Mouse (Mus musculus): Measurements from ENCODE around the gene Hist1h2ad. TPM values are rescaled to one million over a fixed set of nuclear protein-coding genes. Genes with fewer than 3 reads are reported as not detected.
"Not testable (repeated sequence)": the region's sequence is repeated elsewhere in the genome, so short reads cannot be mapped to it uniquely, and the experiment has no call there.

Hist1h2ad gene
- polyA plus RNA-seq, 1 experiment from 2014 or later, result 0.90 TPM

GRCm38 (mm10) chr13:23551146-23551834 is 22.9 kb upstream of the Hist1h2ad start, which contains the start of gene Hist1h4f:
Gene Hist1h4f (minus strand): TSS chr13:23551648.
- peak; percentile 77 for ATAC-seq (ENCODE audit: insufficient read depth, low FRiP score, low TSS enrichment)
- H3K9me3 ChIP-seq (ENCODE audit: control insufficient read depth, low read length); H3K27me3 ChIP-seq (ENCODE audit: control insufficient read depth, insufficient read depth, low read length); H3K4me1 ChIP-seq (ENCODE audit: control insufficient read depth, insufficient read depth, low read length); H3K36me3 ChIP-seq (ENCODE audit: control insufficient read depth, insufficient read depth, low read length): not testable (repeated sequence)
- peak within 1 kb of the TSS; percentile 63 for H3K9ac ChIP-seq (ENCODE audit: low read length)
- H3K4me3 ChIP-seq (ENCODE audit: low read depth, low read length), result peak within 1 kb of the TSS; percentile 40
- H3K4me2 ChIP-seq (ENCODE audit: low read depth), result peak within 1 kb of the TSS; percentile 57
- under 1% methylated on average over 47 of the region's 47 CpGs for WGBS
- peak within 1 kb of the TSS; percentile 85 for H3K27ac ChIP-seq (ENCODE audit: low read depth, low read length)
- peak; percentile 91 for DNase-seq (ENCODE audit: low spot score)

DNA sequence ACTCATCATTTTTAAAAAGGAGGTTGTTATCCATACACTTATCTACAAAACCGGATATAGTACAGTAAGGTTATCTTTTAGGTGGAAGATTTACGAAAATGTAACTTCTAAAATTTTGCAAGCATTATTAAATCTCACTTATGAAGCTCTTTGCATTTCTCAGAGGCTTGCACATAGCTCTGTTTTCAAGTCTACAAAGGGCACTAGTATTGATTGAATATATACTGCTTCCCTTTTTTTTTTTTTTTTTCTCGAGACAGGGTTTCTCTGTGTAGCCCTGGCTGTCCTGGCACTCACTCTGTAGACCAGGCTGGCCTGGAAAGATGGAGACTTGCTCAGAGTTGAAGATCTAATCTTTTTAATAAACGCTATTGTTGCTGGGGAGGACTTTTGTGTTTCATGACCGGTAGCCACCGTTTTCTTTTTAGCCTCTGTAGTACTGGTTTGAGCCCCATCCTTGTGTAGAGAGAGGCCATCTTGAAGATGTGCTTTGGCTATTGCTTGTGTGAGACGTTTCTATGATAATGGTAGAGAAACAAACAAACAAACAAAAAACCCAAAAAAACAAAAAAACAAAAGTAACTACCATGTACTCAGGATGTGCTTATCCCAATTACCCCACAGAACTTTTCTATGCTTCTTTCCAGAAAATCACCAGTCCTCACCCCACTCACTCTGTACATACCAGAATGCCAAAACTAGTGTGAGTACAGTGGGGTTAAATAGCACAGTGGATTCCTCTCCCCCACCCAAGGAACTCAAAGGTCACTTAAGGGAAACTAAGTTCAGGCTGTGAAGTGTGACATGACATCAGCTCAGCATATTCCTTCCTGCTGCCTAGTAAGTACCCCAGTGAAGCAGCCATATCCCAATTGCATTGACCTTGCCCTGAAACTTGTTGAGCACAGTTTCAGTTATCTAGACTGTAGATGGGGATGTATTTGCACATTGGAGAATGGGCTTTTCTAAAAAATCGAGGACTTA is 22.0 kb upstream of the Hist1h2ad start:
- WGBS, result 56% methylated on average over 8 of the region's 8 CpGs
- H3K27me3 ChIP-seq (ENCODE audit: control insufficient read depth, insufficient read depth, low read length), result no peaks in the 10 kb centered on the region
- no peaks in the 10 kb centered on the region for H3K9me3 ChIP-seq (ENCODE audit: control insufficient read depth, low read length)
- H3K9ac ChIP-seq (ENCODE audit: low read length), result peak overlapping the region; percentile 63
- peak overlapping the region; percentile 57 for H3K4me2 ChIP-seq (ENCODE audit: low read depth)
- peaks cover 3% of the 10 kb centered on the region; the same call in 1 of the 2 replicates for H3K4me1 ChIP-seq (ENCODE audit: control insufficient read depth, insufficient read depth, low read length)
- H3K27ac ChIP-seq (ENCODE audit: low read depth, low read length), result peak overlapping the region; percentile 85
- no peak for ATAC-seq (ENCODE audit: insufficient read depth, low FRiP score, low TSS enrichment)
- H3K36me3 ChIP-seq (ENCODE audit: control insufficient read depth, insufficient read depth, low read length), result no peaks in the 10 kb centered on the region
- H3K4me3 ChIP-seq (ENCODE audit: low read depth, low read length), result peak overlapping the region; percentile 40
- no peak for DNase-seq (ENCODE audit: low spot score)

DNA sequence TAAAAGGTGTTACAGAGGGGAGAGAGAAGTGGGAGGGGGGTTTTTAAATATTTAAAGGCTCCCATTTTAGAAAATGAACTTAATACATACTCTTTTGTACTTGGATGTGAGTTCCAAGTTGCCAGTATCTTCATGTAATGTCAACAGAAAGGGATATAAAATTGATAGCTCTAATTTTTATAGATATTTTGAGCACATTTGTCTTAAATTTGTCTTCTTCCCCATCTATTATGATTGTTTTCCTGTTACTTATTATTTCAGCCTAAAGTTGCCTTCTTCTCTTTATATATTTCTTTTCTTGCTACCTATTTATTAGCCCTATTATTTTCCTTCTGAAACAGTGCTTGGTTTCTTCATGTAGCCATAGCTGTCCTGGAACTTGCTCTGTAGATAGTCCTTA is 21.2 kb upstream of the Hist1h2ad start, which contains the start of gene Hist1h1d:
Hist1h1d (plus strand) TSS at position 301 of the 400 bp plus-strand sequence.
- peak within 1 kb of the TSS; percentile 57; the same call in 1 of the 2 replicates for H3K4me2 ChIP-seq (ENCODE audit: low read depth)
- H3K27ac ChIP-seq (ENCODE audit: low read depth, low read length), result peak within 1 kb of the TSS; percentile 85

DNA sequence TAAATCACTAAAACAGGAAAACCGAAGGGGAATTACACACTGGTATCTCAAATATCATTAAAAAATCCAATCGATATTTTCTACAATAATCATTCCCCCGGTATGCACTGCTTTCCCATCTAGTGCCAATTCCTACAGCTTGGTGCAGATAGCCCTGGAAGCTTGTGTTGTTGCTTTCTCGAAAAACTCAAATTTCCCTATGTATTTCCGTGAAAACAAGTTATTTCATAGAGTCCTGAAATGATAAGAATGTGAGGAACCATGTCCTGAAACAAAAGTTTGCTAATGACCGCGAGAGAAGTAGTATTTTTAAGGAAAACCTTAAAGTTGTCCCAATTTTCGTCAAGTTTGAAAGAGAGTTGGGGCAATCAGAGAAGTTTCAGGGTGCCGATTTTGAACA is 19.8 kb upstream of the Hist1h2ad start:
- Histone ChIP-seq H3K4me1 (ENCODE audit: control insufficient read depth, insufficient read depth, low read length) (peaks cover 3% of the 10 kb centered on the region; the same call in 1 of the 2 replicates), H3K9ac (ENCODE audit: low read length) (peak overlapping the region; percentile 75), H3K4me2 (ENCODE audit: low read depth) (peak overlapping the region; percentile 95), H3K36me3 (ENCODE audit: control insufficient read depth, insufficient read depth, low read length) (no peaks in the 10 kb centered on the region), H3K4me3 (ENCODE audit: low read depth, low read length) (peak overlapping the region; percentile 60), H3K9me3 (ENCODE audit: control insufficient read depth, low read length) (no peaks in the 10 kb centered on the region), H3K27me3 (ENCODE audit: control insufficient read depth, insufficient read depth, low read length) (no peaks in the 10 kb centered on the region), H3K27ac (ENCODE audit: low read depth, low read length) (peak overlapping the region; percentile 98)
- peak; percentile 10 for DNase-seq (ENCODE audit: low spot score)
- no peak for ATAC-seq (ENCODE audit: insufficient read depth, low FRiP score, low TSS enrichment)
- 25% methylated on average over 9 of the region's 9 CpGs for WGBS

More for the DNA sequence above, 21.2 kb upstream of the Hist1h2ad start, which contains the start of gene Hist1h1d:
- H3K9ac ChIP-seq (ENCODE audit: low read length), result no peak within 1 kb of the TSS; the same call in none of the 2 replicates
- peaks cover 3% of the 10 kb centered on the region; the same call in 1 of the 2 replicates for H3K4me1 ChIP-seq (ENCODE audit: control insufficient read depth, insufficient read depth, low read length)
- no peak within 1 kb of the TSS for H3K4me3 ChIP-seq (ENCODE audit: low read depth, low read length)
- no peaks in the 10 kb centered on the region for H3K36me3 ChIP-seq (ENCODE audit: control insufficient read depth, insufficient read depth, low read length)
- DNase-seq (ENCODE audit: low spot score), result no peak
- H3K9me3 ChIP-seq (ENCODE audit: control insufficient read depth, low read length), result no peaks in the 10 kb centered on the region
- no peak for ATAC-seq (ENCODE audit: insufficient read depth, low FRiP score, low TSS enrichment)
- no peaks in the 10 kb centered on the region for H3K27me3 ChIP-seq (ENCODE audit: control insufficient read depth, insufficient read depth, low read length)

GRCm38 (mm10) chr13:23554925-23555838 is 19.0 kb upstream of the Hist1h2ad start:
- H3K27ac ChIP-seq (ENCODE audit: low read depth, low read length), result peak overlapping the region; percentile 98
- DNase-seq (ENCODE audit: low spot score) (peak; percentile 87), ATAC-seq (ENCODE audit: insufficient read depth, low FRiP score, low TSS enrichment) (peak; percentile 84)
- under 1% methylated on average over 46 of the region's 54 CpGs for WGBS
- H3K9ac ChIP-seq (ENCODE audit: low read length), result peak overlapping the region; percentile 75
- no peaks in the 10 kb centered on the region for H3K36me3 ChIP-seq (ENCODE audit: control insufficient read depth, insufficient read depth, low read length)
- H3K4me3 ChIP-seq (ENCODE audit: low read depth, low read length), result peak overlapping the region; percentile 60
- H3K9me3 ChIP-seq (ENCODE audit: control insufficient read depth, low read length), result no peaks in the 10 kb centered on the region
- peak overlapping the region; percentile 95 for H3K4me2 ChIP-seq (ENCODE audit: low read depth)
- H3K27me3 ChIP-seq (ENCODE audit: control insufficient read depth, insufficient read depth, low read length), result no peaks in the 10 kb centered on the region
- peaks cover 3% of the 10 kb centered on the region; the same call in 1 of the 2 replicates for H3K4me1 ChIP-seq (ENCODE audit: control insufficient read depth, insufficient read depth, low read length)

GRCm38 (mm10) chr13:23555839-23556416 is 18.3 kb upstream of the Hist1h2ad start:
- Histone ChIP-seq H3K9ac (ENCODE audit: low read length) (peak overlapping the region; percentile 75), H3K9me3 (ENCODE audit: control insufficient read depth, low read length) (no peaks in the 10 kb centered on the region), H3K4me1 (ENCODE audit: control insufficient read depth, insufficient read depth, low read length) (no peaks in the 10 kb centered on the region; the same call in 1 of the 2 replicates), H3K36me3 (ENCODE audit: control insufficient read depth, insufficient read depth, low read length) (no peaks in the 10 kb centered on the region), H3K4me2 (ENCODE audit: low read depth) (peak overlapping the region; percentile 95), H3K4me3 (ENCODE audit: low read depth, low read length) (peak overlapping the region; percentile 60), H3K27ac (ENCODE audit: low read depth, low read length) (peak overlapping the region; percentile 98), H3K27me3 (ENCODE audit: control insufficient read depth, insufficient read depth, low read length) (no peaks in the 10 kb centered on the region)
- peak; percentile 70 for ATAC-seq (ENCODE audit: insufficient read depth, low FRiP score, low TSS enrichment)
- under 1% methylated on average over 18 of the region's 18 CpGs for WGBS
- DNase-seq (ENCODE audit: low spot score), result peak; percentile 77

DNA sequence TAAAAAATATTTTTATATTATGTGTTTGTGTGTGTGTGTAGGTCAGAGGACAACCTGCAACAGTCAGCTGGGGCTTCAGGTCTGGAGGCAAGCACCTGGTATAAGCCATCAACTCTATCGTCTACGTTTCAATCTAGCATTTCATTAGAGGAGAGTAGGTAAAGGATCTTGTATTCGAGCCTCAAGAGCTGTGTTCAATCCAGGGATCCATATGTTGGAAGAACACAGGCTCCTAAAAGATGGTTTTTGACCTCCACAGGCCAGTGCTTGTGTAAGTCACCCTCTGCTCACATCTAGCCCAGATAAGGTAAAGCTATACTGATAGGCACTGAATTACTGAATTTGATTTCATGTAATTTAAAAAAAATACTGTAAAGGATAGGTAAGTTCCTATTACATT is 17.3 kb upstream of the Hist1h2ad start:
- no peaks in the 10 kb centered on the region for H3K36me3 ChIP-seq (ENCODE audit: control insufficient read depth, insufficient read depth, low read length)
- peak overlapping the region; percentile 14; the same call in 1 of the 2 replicates for H3K4me2 ChIP-seq (ENCODE audit: low read depth)
- no peaks in the 10 kb centered on the region for H3K9me3 ChIP-seq (ENCODE audit: control insufficient read depth, low read length)
- H3K9ac ChIP-seq (ENCODE audit: low read length), result no peak overlapping the region
- H3K4me3 ChIP-seq (ENCODE audit: low read depth, low read length), result peak overlapping the region; percentile 60; the same call in 1 of the 2 replicates
- WGBS, result 86% methylated on average over 3 of the region's 3 CpGs
- H3K27ac ChIP-seq (ENCODE audit: low read depth, low read length), result no peak overlapping the region
- no peaks in the 10 kb centered on the region for H3K27me3 ChIP-seq (ENCODE audit: control insufficient read depth, insufficient read depth, low read length)
- H3K4me1 ChIP-seq (ENCODE audit: control insufficient read depth, insufficient read depth, low read length), result no peaks in the 10 kb centered on the region; the same call in 1 of the 2 replicates
- no peak for ATAC-seq (ENCODE audit: insufficient read depth, low FRiP score, low TSS enrichment)
- no peak for DNase-seq (ENCODE audit: low spot score)

All from neural tube, embryonic 11.5 days (tissue).